Mouse (Mus musculus) right cerebral cortex, postnatal 10 days (tissue): ENCODE data around the gene Nedd9.

Experiments
- DNase-seq, 2 experiments: peaks; one replicate each; pipeline ENCODE4 v3.0.0; 2021; ENCODE audit warnings: low spot score in 2 of 2

Gene Nedd9

DNA sequence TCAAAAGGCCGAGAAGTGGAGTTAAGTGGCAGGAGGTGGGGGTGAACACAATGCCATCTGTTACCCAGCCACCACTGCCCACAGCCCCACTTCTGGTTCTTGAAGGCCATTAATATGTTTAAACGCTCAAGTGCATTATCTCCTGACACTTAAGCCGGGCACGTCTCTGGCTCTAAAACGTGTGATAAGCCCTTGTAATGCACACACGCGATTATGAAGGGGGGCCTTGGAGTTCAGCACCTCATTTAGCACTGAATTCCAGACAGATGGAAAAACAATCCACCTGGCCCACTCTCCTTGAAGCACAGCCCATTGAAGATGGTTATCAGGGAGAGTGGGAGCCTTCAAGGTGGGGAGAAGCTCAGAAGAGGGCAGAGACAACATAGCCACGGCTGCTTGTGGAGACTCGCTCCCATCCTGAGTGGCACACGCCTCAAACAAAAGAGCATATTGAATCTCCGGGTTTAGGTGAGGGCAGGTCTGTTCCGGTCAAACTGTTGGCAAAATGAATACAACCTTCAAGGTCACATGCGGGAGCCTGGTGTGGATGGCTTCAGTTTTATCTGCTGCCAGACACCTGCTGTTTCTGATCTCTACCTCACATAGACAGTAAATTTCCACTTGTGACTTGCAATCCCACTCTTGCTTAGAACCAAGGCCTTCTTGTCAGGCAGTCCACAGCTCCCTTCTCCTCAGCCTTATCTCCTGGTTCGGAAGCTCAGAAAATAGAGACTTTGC lies 30.7 kb downstream of the Nedd9 start:
- DNase-seq: no peak

DNA sequence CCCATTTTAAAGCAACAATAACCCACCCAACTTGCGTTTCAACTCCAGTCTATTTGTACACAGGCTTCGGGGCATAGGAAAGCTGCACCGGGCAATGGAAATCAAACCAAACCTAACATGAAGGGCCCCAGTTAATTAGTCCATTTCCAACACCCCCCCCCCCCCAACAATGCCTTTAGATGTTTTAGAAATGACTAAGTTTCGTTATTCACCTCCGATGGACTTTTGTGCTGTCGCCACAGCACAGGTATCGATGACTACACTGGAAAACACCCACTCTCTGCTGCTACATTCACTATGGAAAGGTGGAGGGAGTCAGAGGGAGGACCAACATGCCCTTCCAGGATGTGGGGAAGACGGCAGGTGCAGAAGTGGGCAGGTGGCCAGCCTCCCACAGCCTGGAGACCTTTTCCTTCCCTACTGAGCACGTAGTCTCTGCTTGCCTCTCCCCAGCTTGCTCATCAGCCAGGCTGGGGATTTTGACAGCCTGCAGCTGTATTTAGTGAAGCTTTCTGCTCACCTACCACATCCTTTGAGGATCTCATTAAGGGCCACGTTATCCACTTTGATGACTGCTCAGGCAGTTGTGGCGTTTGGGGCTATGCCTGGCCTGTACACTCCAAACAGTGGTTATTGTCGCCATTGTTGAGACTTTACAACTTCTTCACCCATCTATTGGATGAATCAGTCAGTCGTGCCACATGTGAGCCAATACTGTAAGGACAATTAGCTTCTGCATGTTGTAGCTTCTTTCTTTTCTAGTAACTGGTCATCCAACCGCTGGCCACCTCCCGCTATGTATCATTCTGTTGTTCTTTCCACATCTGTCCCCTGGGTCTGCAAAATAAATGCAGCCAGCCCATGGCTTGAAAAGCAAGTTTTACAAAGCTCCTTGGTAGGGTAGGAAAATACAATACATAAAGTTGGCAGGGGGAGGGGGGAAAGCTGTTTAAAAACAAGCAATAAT lies 33.7 kb downstream of the Nedd9 start:
- no peak for DNase-seq

DNA sequence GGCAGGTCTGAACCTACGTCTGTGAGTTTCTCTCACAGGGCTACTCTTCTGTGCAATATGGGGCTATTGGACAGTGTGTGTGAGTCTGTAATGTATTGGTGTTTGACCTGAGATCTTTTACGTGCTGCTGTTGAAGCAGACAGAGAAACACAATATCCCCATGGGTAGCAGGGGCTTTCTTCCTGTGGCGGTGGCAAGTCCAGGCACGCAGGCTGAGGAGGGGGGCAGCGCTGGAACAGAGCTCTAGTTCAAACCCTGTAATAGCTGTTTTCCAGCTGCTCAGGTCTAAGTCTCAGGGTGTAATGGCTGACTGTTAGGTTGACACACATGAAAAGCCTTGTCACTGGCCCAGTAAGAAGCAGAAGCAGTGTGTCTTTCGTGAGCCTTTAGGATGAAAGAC lies 36.3 kb downstream of the Nedd9 start:
- DNase-seq: no peak

DNA sequence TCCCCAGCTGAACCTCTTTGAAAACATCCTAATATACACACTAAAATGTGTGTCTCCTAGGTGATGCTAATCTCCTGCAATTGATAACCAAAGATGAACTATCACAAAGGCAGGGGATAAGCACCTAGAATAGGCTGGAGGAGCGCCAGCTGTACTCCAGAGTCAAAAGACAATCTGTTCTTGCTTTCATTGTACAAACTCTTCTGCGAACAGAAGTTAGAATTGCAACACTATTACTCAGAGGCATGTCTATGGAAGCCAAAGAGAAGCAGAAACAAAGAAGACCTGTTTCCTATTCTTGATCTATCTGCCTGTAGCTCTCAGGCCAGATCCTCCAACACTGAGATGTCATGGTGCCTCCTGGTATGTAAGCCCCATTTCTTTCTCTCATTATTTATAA lies 38.0 kb downstream of the Nedd9 start:
- no peak for DNase-seq

DNA sequence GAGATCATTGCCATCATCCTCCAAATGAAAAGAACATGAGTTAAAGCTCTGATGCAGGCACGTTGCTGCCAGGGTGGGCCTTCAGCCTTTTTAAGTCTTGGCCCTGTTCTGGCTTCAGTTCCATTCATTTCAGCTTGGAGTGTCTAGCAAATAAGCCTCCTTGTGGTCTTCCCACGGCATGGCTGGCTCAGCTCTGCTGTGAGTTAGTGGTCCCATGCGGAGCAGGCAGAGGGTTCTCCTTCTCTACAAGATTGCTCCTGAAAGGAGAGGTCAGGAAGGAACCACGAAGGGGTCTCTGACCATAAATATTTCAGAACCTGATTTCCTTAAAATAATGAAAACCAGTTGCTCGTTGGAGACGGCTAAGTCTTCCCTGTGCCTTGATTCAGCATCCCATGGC lies 40.0 kb downstream of the Nedd9 start:
- no peak for DNase-seq

DNA sequence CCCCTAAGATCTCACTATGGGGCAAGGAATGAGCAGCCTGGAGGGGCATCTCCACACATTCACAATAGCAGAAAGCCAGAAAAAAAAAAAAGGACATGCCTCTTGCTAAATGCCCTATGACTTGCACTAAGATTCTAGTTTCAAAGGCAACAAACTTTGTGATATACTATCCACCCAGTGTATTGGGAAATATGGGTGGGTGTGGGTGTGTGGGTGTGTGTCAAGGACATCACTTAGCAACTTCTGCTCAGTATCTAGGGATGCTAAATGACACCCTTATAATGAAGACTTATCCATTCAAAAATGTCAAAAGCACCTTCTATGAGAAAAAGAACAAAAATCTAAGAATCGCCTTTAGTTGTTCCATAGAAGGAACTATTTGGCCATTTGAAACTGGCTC lies 40.6 kb downstream of the Nedd9 start:
- DNase-seq: no peak

DNA sequence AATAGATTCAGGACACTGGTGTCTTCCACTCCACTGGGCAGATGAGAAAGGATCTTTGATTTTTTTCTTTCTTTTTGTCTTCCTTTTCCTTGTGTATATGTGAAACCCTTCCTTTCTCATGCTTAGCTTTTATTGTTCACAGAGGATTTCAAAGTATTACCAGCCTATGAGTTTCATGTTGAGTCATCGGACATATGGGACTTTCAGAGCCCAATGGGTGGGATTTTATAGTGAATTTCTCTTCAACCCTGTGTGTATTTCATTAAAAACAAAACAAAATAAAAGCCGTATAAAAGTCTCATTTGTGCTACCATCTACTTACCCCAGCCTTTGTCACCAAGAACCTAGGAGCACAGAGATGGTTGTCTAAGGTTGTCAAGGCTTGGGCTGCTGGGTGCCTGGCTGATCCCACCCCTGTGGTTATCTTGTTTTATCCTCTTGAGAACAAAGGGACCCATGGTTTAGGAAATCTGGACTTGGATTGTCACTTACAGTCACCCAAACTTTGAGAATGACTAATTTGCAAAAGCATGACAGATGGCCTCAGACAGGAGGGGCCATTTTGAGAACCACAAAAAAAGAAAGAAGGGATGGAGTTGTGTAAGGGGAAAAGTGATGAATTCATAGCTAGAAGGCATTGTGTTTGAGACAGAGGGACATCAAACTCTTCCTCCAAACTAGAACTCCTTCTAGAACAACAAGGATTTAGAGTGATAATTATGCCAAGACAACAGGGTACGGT lies 41.9 kb downstream of the Nedd9 start:
- no peak for DNase-seq

DNA sequence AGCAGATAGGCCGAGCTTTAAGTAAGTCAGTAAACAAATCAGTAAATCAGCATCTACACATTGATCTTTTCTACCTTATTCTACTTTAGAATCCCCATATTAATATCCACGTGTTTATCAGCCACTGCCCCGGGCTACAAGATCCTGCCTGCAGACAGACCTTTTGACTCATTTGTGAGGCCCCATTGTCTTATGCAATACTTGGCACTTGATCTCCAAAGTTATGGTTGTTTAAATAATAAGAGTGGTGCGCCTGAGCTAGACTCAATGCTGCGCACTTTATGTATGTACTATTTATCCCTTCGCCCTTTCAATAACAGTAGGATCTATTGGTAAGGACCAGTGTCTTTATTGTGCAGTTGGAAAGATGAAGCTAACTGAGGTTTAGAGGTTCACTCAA lies 42.9 kb downstream of the Nedd9 start:
- no peak for DNase-seq

DNA sequence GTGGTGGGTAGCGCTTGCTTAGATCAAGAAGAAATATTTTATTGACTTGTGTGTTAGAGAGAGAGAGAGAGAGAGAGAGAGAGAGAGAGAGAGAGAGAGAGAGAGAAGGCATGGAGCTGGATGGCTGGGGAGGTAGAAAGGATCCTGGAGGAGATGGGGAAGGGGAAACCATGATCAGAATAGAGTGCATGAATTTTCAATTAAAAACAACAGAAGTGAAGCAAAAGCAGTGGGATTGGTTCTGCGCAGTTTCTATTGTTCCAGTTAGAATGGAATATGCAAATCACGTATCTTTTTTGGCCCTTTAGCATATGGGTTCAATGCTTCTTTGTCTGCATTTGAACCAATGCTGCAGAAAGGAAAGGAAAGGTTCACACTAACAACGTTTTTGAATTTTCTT lies 45.0 kb downstream of the Nedd9 start:
- no peak for DNase-seq

DNA sequence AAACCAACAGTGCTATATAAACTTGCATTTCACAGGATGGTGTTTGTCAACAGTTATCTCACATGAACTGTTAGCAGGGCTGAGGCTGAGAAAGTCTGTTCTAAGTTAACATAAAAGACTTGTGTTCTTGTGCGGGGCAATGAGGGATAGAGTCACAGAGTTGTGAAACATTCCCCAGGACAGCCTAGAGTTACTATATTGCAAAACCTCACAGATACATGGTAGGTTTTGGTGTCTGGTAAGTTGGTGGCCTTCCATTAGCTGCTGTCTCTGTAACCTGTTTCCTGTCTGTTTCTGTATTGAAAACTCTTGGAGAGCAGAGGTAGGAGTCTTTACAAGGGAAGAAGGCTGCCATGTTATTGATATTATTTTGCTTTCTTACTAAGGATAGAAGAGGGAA lies 47.0 kb downstream of the Nedd9 start:
- no peak for DNase-seq

DNA sequence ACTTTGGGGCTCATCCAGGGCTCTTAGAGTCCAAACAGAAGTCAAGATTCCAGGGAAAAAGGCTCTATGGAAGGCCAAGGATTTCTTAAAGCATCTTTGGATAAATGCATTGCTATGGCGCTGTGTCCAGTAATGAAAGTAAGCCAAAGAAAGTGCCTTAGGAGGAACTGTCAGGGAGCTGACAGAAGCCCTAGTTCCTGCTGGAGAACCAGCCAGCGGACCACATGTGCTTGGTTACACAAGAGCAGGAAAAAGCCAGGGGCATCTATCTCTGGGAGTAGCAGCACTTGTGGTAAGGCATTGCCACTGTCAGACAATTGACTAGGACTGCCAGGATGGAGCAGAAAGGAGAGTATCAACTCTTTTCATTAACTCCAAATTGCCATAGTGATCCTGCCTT lies 49.8 kb downstream of the Nedd9 start:
- DNase-seq: no peak

DNA sequence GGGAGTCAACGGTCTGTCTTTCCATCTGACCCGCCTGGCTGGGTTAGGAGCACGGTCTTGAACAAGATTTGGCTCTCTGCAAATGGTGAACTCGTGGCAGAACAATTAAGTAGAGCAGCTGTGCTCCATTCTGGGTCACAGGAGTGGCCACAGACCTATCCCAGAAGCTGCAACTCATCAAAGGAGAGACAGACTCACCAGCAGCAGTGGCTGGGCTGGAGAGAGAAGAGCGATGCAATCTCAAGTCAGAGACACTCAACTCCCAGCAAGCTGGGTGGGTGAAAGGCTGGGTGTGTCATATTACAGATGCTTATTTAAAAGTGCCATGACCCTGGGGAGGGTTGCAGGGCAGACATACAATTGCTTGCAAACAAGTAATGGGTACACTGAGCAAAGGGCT lies 50.4 kb downstream of the Nedd9 start:
- no peak for DNase-seq

DNA sequence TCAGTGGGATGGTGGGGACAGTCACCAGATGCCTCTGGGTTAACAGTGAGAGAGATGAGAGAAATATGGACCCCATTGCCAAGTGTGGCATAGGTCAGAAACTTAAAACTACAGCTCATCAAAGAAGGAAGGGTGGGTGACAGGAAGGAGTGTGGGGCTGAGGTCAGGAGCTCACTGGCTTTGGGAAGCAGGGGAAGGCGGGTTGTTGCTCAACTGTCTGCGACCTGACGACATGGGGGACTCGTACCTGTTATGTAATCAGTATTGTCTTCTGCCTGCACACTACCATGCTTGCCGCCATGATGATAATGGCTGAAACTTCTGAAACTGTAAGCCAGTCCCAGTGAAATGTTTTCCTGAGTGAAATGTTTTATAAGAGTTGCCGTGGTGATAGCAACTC lies 54.0 kb downstream of the Nedd9 start:
- DNase-seq: no peak

DNA sequence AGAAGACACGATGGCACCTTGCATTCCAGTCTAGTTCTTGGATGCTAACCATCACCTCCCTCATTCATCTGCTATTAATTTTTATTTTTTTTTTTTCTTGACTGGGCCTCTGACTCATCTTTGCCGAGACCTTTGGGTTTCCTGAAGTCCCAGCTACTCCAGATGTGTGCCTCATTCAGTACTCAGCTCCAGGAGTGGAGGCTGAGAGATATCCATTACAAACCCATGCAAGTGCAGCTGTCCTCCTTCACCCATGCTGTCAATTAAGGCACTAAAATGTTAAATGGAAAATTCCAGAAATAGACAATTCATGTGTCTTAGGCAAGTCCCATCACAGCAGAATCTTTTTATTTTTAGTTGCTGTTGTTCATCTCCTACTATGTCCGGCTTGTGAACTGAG lies 55.4 kb downstream of the Nedd9 start:
- no peak for DNase-seq

DNA sequence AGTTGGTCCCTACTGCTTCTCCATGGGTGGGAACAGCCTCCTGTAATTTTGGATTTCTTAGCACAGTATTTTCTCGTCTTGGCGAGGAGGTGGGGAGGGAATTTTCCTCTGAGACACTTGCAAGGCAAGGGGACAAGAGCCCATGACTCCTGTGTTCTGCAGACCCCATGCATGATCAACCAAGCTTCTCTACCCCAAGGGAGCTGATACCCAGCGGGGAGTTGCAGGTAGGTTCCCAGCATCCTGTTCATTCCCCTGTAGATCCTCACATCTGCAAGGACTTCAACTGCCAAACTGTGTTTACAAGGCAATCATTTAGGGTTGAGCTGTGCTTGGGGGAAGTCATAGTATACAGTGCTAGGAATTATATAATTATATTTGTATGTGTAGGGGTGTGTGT lies 60.1 kb downstream of the Nedd9 start:
- no peak for DNase-seq

DNA sequence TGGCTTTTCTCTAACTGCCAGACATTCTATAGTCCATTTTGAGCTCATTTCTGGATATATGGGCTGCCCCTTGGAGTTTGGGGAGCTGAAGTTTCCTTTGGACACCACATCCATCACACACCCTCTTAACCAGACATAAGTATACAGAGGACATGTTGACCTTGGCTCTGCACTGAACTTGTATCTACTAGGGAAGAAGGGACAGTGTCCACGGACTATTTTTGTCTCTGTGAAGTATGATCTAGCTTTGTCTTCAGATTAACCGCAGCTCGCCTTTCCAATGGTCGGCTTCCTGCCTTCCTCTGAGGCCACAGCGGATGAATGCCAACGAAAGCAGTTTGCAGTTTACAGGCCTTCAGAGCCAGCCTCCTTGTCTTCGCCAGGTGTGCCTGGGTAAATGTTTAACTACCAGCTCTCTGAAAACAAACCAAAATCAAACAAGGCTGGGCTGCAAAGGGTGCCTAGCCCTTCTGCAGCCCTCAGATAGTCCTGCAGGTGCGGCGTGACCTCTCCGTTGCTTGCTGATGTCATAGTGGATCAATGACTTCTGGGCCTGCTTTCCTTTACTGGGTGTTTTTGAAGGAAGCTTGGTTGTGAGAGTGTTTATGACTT lies 63.6 kb downstream of the Nedd9 start:
- DNase-seq: no peak

DNA sequence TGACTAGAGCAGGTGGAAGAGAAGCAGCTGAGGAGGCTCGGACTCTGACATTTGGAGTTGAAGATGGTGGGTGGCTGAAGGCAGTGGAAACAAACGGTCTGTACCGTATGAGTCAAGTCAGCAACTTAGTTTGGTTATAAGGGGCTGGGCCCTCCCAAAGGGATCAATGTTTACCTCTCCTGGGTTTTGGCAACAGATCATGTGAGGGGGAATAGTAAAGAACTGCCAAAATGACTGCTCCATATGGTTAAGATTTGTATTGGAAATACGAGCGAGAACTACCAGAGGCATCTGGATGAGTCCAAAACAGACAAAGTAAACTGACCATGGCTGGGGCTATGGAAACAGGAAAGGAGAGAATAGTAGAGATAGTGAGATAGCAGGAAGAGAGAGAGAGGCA lies 64.6 kb downstream of the Nedd9 start:
- DNase-seq: no peak

DNA sequence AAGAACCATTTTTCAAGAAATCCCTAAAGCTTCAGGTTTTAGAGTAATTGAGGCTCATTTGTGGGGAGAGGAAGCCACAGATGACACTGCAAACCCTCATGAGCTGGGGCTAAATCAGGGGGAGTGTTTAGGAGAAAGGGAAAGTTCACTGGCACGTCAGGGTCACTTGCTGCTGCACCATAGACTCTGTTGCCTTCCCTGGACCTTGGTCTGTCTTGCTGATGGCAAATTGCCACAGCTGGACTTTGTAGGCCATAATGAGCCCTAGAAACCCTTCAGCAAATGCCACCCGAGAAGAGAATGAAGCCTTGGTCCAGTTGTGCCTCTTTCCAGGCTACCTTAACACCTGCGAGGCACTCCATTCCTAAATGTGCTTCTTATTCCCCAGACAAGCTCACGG lies 66.8 kb downstream of the Nedd9 start:
- no peak for DNase-seq

DNA sequence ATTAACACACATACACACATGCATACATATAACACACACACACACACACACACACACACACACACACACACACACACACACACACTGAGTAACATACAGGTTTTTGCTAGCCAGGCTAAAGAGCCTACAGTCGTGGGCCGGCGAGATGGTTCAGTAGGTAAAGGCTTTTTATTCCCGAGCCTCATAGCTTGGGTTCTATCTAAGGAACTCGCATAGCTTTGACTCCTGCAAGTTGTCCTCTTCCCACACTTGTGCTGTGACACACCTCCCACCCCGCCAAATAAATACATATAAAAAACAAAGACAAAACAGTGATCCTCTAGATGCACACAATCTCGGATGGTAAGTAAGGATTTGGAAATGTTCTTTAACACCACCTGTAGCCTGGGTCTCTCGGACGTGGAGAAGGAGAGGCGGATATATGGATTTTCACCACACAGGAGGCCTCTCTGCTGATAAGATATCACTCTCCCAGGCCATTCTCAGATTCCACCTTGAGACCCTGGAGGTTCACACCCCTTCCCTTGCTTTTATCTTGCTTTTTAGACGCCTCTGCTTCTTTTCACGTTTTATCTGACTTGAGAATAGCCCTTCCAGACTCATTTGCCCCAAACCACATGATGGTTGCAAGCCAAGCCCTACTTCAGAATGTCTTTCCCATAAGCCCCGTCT lies 68.8 kb downstream of the Nedd9 start:
- DNase-seq: no peak

DNA sequence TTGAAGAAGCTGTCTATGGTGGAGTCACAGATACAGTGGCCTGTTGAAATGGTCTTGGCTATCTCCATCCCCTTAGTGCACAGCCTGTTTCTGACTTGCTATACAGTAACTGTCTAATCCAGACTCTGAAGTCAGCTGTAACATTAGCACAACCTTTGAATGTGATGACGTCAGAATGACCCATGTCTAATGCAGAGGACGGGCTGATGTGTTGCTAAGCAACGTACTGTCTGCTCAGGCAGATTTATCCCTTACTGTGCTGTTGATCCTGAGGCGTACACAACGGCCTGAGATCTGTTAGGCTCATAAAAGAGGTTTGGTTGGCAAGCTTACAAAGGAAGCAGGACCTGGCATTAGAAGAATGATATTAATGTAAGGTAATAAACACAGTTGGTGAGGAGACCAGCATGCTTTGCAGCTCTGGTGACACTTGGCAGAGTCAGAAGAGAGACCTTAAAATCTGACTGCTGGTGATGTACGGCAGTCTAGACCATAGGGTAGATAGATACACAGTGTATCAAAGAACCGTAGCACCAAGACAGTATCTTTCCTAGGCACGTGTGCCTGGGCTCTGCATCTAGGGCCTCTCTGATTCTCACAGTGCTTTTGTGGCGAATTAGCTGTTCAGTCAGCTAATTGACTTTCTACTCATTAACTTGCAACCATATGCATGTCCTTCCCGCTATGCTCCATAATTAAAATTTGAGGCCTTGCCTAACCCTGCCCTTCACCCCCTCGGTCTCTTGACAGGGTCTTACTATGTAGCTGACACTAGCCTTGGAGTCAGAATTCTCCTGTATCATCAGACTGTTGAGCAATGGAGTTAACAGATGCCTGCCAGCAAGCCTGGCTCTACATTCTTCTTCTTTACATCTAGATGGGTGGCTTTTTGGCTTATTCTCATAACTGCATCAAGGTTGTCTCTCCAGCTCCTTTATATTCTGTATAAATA lies 70.8 kb downstream of the Nedd9 start:
- no peak for DNase-seq
